Mouse (Mus musculus) kidney, embryonic 14.5 days (tissue): ENCODE measurements at regions not wholly inside any gene's neighbourhood (a gene's known extent, or its start where the extent isn't known, plus 50 kb on each side); places are given as distances from the start of the nearest gene placed in this dataset.

ENCODE experiments used
- ATAC-seq: fragments of 200-750 bp; cut with Nextera tagmentation; 2 replicates; pipeline ENCODE4 v1.8.0; 2017; ENCODE audit warnings: moderate number of reproducible peaks, mild to moderate bottlenecking, moderate TSS enrichment, moderate library complexity; ENCODE audit not compliant: low FRiP score, low TSS enrichment
- H3K27ac ChIP-seq: fragments of 300-500 bp; sonication (generic); 2 replicates; pipeline ENCODE4 v1.5.1; 2014; ENCODE audit warnings: low read depth, mild to moderate bottlenecking, low read length, moderate library complexity, mixed read lengths
- H3K27me3 ChIP-seq: fragments of 300-500 bp; sonication (generic); 2 replicates; pipeline ENCODE4 v1.6.1; 2014; ENCODE audit warnings: mild to moderate bottlenecking, low read length; ENCODE audit not compliant: control insufficient read depth, insufficient read depth
- H3K36me3 ChIP-seq: fragments of 300-500 bp; sonication (generic); 2 replicates; pipeline ENCODE4 v1.6.1; 2014; ENCODE audit warnings: low read length, mixed read lengths; ENCODE audit not compliant: control insufficient read depth, insufficient read depth
- H3K4me1 ChIP-seq: fragments of 300-500 bp; sonication (generic); 2 replicates; pipeline ENCODE4 v1.6.1; 2014; ENCODE audit warnings: low read length, mixed read lengths; ENCODE audit not compliant: control insufficient read depth, insufficient read depth
- H3K4me2 ChIP-seq: fragments of 300-500 bp; sonication (generic); replicated peaks from 2 replicates; pipeline ENCODE4 v1.6.1; 2014; ENCODE audit warnings: low read depth, mild to moderate bottlenecking, low read length
- H3K4me3 ChIP-seq: fragments of 300-500 bp; sonication (generic); 2 replicates; pipeline ENCODE4 v1.5.1; 2014; ENCODE audit warnings: mild to moderate bottlenecking, low read length
- H3K9ac ChIP-seq: fragments of 300-500 bp; sonication (generic); 2 replicates; pipeline ENCODE4 v1.6.1; 2014; ENCODE audit warnings: low read depth, mild to moderate bottlenecking, low read length, moderate library complexity
- H3K9me3 ChIP-seq: fragments of 300-500 bp; sonication (generic); 2 replicates; pipeline ENCODE4 v1.6.1; 2016; ENCODE audit warnings: low read length; ENCODE audit not compliant: control insufficient read depth
- WGBS: fragments of 180-500 bp; shearing (Covaris S2); extraction: QIAGEN DNeasy Blood & Tissue Kit; methylation state at CpG from one replicate; pipeline ENCODE4 v1.1.7; 2014; 5-methylcytosine and 5-hydroxymethylcytosine counted together

DNA sequence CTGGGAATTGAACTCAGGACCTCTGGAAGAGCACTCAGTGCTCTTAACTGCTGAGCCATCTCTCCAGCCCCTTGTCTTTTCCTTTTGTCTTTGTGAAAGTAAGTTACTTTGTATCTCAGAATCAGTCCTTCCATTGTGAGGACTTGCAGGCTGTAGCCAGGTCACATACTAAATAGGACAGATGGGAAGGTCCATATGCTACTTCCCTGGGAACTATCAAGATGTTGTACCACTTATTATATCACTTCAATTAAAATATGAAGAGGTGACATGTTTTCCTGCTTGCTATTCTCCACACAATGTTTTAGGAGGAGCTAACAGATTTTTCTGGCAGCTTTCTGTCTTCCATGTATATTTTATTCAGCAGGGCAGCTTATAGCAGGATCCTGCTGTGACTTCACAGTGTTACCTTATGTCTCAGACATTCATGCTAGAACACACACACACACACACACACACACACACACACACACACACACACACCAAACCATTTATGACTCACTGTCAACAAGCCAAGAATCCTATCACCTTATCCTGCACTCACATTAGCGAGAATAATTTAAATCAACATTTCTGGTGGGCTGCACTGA lies 179.6 kb upstream of the Fermt1 start:
- WGBS = 94% methylated on average over 1 of the region's 1 CpGs

GRCm38 (mm10) chr2:133134878-133135277 lies 189.2 kb upstream of the Fermt1 start:
- no peaks in the 10 kb centered on the region for H3K4me1 ChIP-seq
- no peak overlapping the region for H3K4me2 ChIP-seq
- 73% methylated on average over 3 of the region's 3 CpGs for WGBS
- no peak overlapping the region for H3K27ac ChIP-seq
- no peaks in the 10 kb centered on the region for H3K27me3 ChIP-seq
- no peaks in the 10 kb centered on the region for H3K9me3 ChIP-seq
- no peak for ATAC-seq
- no peak overlapping the region for H3K9ac ChIP-seq
- no peak overlapping the region for H3K4me3 ChIP-seq
- no peaks in the 10 kb centered on the region for H3K36me3 ChIP-seq

More for the DNA sequence above, 179.6 kb upstream of the Fermt1 start:
- Histone ChIP-seq H3K27me3 (no peaks in the 10 kb centered on the region), H3K4me2 (no peak overlapping the region), H3K36me3 (no peaks in the 10 kb centered on the region), H3K4me3 (no peak overlapping the region), H3K4me1 (no peaks in the 10 kb centered on the region), H3K27ac (no peak overlapping the region), H3K9me3 (no peaks in the 10 kb centered on the region), H3K9ac (no peak overlapping the region)
- ATAC-seq = no peak

- H3K36me3 ChIP-seq = no peaks in the 10 kb centered on the region
- no peaks in the 10 kb centered on the region for H3K9me3 ChIP-seq
- no peak for ATAC-seq
- H3K4me1 ChIP-seq = no peaks in the 10 kb centered on the region
- WGBS = 43% methylated on average over 4 of the region's 4 CpGs
- H3K4me3 ChIP-seq = no peak overlapping the region
- no peak overlapping the region for H3K27ac ChIP-seq
- no peaks in the 10 kb centered on the region for H3K27me3 ChIP-seq
- H3K9ac ChIP-seq = no peak overlapping the region
- H3K4me2 ChIP-seq = no peak overlapping the region
Measured at GRCm38 (mm10) chr2:133138877-133139276, 193.2 kb upstream of the Fermt1 start.

DNA sequence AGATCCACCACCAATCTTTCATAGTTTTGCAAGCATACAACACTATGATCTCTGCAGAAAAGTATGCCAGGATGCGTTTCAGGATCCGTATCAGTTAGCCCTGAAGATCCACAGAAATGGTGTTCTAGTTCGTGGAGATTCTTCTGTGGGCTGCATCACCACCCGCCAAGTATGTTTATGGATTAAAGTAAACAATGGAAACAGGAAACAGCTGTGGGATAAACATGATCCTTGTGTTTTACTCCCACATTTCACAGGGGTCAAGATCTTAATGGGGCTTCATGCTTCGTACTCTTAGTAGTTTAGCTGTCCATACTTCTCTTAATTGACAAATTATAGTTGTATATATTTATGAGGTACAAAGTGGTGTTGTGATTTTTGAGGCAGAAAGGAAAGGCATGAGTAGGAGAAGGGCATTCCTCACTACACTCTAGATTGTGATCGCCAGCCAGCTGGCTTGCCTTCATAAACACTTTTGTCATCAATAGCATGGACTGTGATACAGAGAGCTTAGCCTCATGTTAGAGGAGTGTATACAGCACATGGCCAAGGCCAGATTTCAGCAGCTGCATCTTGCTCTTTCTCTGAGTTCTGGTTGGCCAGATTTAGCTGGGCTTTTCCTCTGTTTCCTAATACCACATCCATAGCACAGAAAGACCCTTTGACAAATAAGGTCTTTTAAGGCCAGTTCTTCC lies 195.8 kb upstream of the Fermt1 start:
- no peak overlapping the region for H3K4me2 ChIP-seq
- no peaks in the 10 kb centered on the region for H3K9me3 ChIP-seq
- no peaks in the 10 kb centered on the region for H3K36me3 ChIP-seq
- H3K27ac ChIP-seq = no peak overlapping the region
- 57% methylated on average over 6 of the region's 6 CpGs for WGBS
- no peak overlapping the region for H3K4me3 ChIP-seq
- peak; percentile 43; the same call in 1 of the 2 replicates for ATAC-seq
- no peaks in the 10 kb centered on the region for H3K4me1 ChIP-seq
- no peaks in the 10 kb centered on the region for H3K27me3 ChIP-seq
- H3K9ac ChIP-seq = no peak overlapping the region

GRCm38 (mm10) chr2:133152461-133152860 lies 206.8 kb upstream of the Fermt1 start:
- H3K36me3 ChIP-seq = no peaks in the 10 kb centered on the region
- no peaks in the 10 kb centered on the region for H3K9me3 ChIP-seq

GRCm38 (mm10) chr2:133156537-133156936 lies 210.8 kb upstream of the Fermt1 start:
- Histone ChIP-seq H3K4me1 (no peaks in the 10 kb centered on the region), H3K9me3 (no peaks in the 10 kb centered on the region), H3K4me2 (no peak overlapping the region), H3K9ac (no peak overlapping the region), H3K27me3 (no peaks in the 10 kb centered on the region), H3K36me3 (no peaks in the 10 kb centered on the region), H3K27ac (no peak overlapping the region), H3K4me3 (no peak overlapping the region)
- WGBS = 64% methylated on average over 3 of the region's 3 CpGs
- ATAC-seq = no peak

More at GRCm38 (mm10) chr2:133152461-133152860, 206.8 kb upstream of the Fermt1 start:
- H3K4me3 ChIP-seq = no peak overlapping the region
- H3K9ac ChIP-seq = no peak overlapping the region
- H3K4me2 ChIP-seq = no peak overlapping the region
- H3K27ac ChIP-seq = no peak overlapping the region
- H3K4me1 ChIP-seq = no peaks in the 10 kb centered on the region
- no peaks in the 10 kb centered on the region for H3K27me3 ChIP-seq
- WGBS = 88% methylated on average over 1 of the region's 1 CpGs
- ATAC-seq = no peak

- Histone ChIP-seq H3K4me1 (no peaks in the 10 kb centered on the region), H3K27me3 (no peaks in the 10 kb centered on the region), H3K36me3 (no peaks in the 10 kb centered on the region), H3K27ac (no peak overlapping the region), H3K4me2 (no peak overlapping the region), H3K4me3 (no peak overlapping the region), H3K9me3 (no peaks in the 10 kb centered on the region), H3K9ac (no peak overlapping the region)
- ATAC-seq = no peak
- 64% methylated on average over 8 of the region's 8 CpGs for WGBS
Measured at GRCm38 (mm10) chr2:133158206-133158605, 212.5 kb upstream of the Fermt1 start.

DNA sequence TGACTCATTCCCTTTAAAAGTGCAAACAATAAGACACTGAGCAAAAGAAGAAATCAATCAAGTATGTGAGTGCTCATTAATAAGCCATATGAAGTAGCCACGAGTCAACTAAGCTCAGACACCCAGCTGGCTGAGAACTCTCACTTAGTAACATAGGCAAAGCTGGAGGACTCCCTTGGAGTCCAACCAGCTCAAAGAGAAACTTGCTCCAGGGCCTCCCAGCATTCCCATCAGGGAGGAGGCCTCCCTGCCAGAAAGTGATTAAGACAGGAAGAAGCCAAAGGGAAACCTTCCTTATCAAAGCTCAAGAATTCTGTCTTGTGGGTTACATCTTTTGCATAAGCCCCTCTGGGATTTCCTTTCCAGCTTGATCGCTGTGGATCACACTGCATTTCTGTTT lies 213.7 kb upstream of the Fermt1 start:
- Histone ChIP-seq H3K4me3 (no peak overlapping the region), H3K27me3 (no peaks in the 10 kb centered on the region), H3K4me2 (no peak overlapping the region), H3K9me3 (no peaks in the 10 kb centered on the region), H3K4me1 (no peaks in the 10 kb centered on the region), H3K9ac (no peak overlapping the region), H3K27ac (no peak overlapping the region), H3K36me3 (no peaks in the 10 kb centered on the region)
- 50% methylated on average over 2 of the region's 2 CpGs for WGBS
- ATAC-seq = no peak

GRCm38 (mm10) chr2:133176411-133176810 lies 230.7 kb upstream of the Fermt1 start:
- Histone ChIP-seq H3K9me3 (no peaks in the 10 kb centered on the region), H3K27ac (no peak overlapping the region), H3K27me3 (no peaks in the 10 kb centered on the region), H3K4me1 (no peaks in the 10 kb centered on the region), H3K36me3 (no peaks in the 10 kb centered on the region), H3K4me3 (no peak overlapping the region), H3K4me2 (no peak overlapping the region), H3K9ac (no peak overlapping the region)
- ATAC-seq = no peak
- WGBS = 73% methylated on average over 3 of the region's 3 CpGs
